Mouse (Mus musculus) midbrain, embryonic 12.5 days (tissue): ENCODE results near the gene Cyp8b1. TPM values are rescaled to one million over a fixed set of nuclear protein-coding genes. Genes with fewer than 3 reads are reported as not detected.

Experiments used
- ATAC-seq: fragments of 200-750 bp; cut with Nextera tagmentation; 2 replicates; pipeline ENCODE4 v1.8.0; 2017; ENCODE audit warnings: low read depth, moderate TSS enrichment, moderate library complexity; ENCODE audit not compliant: low FRiP score
- H3K27ac ChIP-seq: fragments of 300-500 bp; sonication (generic); replicated peaks from 2 replicates; pipeline ENCODE4 v1.5.1; 2016; ENCODE audit warnings: mild to moderate bottlenecking
- H3K27me3 ChIP-seq: fragments of 300-500 bp; sonication (generic); 2 replicates; pipeline ENCODE4 v1.6.1; 2016; ENCODE audit warnings: mild to moderate bottlenecking
- H3K36me3 ChIP-seq: fragments of 300-500 bp; sonication (generic); 2 replicates; pipeline ENCODE4 v1.6.1; 2016
- H3K4me1 ChIP-seq: fragments of 300-500 bp; sonication (generic); 2 replicates; pipeline ENCODE4 v1.6.1; 2016
- H3K4me2 ChIP-seq: fragments of 300-500 bp; sonication (generic); replicated peaks from 2 replicates; pipeline ENCODE4 v1.6.1; 2016; ENCODE audit warnings: mild to moderate bottlenecking, moderate library complexity
- H3K4me3 ChIP-seq: fragments of 300-500 bp; sonication (generic); 2 replicates; pipeline ENCODE4 v1.5.1; 2016; ENCODE audit warnings: mild to moderate bottlenecking
- H3K9ac ChIP-seq: fragments of 300-500 bp; sonication (generic); replicated peaks from 2 replicates; pipeline ENCODE4 v1.6.1; 2016; ENCODE audit warnings: mild to moderate bottlenecking, moderate library complexity
- H3K9me3 ChIP-seq: fragments of 300-500 bp; sonication (generic); 2 replicates; pipeline ENCODE4 v1.6.1; 2016; ENCODE audit warnings: mild to moderate bottlenecking
- WGBS: fragments of 180-500 bp; shearing (Covaris S2); methylation state at CpG from one replicate; pipeline ENCODE4 v1.1.7; 2016; 5-methylcytosine and 5-hydroxymethylcytosine counted together
- polyA plus RNA-seq: library from polyadenylated mRNA; unstranded; fragments of >200 nt; fragmentation: Nextera tagmentation; extraction: Ambion mirVana; gene quantifications from 2 replicates; pipeline ENCODE4 v1.2.1, GENCODE M21; 2016

Cyp8b1 gene
- polyA plus RNA-seq, 1 experiment from 2014 or later: not detected

DNA sequence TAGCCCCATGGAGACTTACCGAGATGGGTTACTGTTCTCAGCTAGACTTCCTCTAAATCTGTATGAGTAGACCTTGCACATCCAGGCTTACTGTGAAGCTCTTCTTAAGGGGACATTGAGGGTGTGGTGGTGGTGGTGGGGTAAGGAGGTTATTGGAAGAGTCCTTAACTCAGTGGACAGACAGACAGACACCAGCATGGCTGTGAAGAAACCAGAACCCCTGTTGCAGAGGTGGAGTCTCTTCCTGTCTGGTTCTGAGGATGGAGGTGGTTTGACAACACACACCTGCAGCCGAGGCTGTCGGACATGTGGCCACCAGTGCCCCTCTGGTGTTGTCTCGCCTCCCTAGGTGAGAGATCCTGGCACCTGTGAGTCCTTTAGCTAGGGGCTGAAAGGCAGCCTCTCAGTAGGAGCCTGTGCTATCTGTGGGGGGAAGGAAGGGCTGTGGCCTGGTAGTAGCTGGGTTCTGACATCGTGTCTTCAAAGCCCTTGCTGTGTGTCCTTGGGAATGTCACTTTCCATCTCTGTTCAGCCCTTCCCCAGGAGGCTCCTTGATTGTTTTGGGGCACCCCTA lies 15.7 kb downstream of the Cyp8b1 start:
- Histone ChIP-seq H3K27me3 (no peaks in the 10 kb centered on the region), H3K27ac (no peak overlapping the region), H3K4me1 (no peaks in the 10 kb centered on the region), H3K9me3 (no peaks in the 10 kb centered on the region), H3K4me2 (no peak overlapping the region), H3K4me3 (no peak overlapping the region), H3K9ac (no peak overlapping the region), H3K36me3 (no peaks in the 10 kb centered on the region)
- ATAC-seq: no peak
- 84% methylated on average over 5 of the region's 5 CpGs for WGBS

DNA sequence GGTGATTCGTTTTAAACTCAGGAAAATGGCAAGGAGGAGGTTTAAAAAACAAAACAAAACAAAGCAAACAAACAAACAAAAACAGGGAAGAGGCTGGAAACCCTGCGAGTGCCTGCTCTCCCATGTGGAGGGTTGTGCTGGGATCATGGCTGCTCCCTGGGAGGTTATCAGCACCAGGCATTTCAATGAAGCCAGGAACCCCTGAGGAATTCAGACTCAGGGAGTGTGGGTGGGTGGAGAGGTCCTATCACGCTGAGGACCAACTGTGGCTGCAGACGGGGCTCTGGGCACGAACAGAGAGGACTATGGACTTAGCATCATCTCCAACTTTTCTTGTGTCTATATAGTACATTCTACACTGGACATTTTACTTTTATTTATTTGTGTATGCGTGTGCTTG lies 16.8 kb downstream of the Cyp8b1 start:
- no peak for ATAC-seq
- Histone ChIP-seq H3K36me3 (no peaks in the 10 kb centered on the region), H3K27me3 (no peaks in the 10 kb centered on the region), H3K4me1 (no peaks in the 10 kb centered on the region; the same call in 1 of the 2 replicates), H3K4me3 (no peak overlapping the region), H3K27ac (no peak overlapping the region), H3K9me3 (no peaks in the 10 kb centered on the region), H3K9ac (no peak overlapping the region), H3K4me2 (no peak overlapping the region)
- WGBS: 79% methylated on average over 6 of the region's 6 CpGs

DNA sequence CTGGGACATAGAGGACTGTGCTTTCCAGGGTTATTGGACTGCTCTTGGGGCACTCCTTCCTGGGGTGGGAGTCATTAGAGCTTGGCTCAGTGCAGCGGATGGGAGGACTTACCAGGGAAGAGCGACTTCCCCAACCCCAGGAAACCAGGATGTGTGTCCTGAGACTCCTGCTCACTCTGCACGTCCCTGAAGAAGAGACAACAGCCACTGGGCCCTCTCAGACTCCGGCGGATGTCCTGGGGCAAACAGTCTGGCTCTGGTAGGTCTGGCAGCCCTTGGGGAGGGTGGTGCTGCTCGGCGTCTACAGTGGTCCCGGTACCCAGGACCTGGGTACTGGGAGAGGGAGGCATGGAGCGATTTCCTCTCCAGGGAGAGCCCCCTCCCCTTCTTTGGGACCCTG lies 17.9 kb downstream of the Cyp8b1 start, which contains the start of gene Ackr2:
Ackr2 (plus strand) TSS at position 111 of the 400 bp plus-strand sequence.
- Histone ChIP-seq H3K9ac (no peak within 1 kb of the TSS), H3K27ac (no peak within 1 kb of the TSS), H3K4me3 (no peak within 1 kb of the TSS), H3K4me2 (no peak within 1 kb of the TSS), H3K36me3 (no peaks in the 10 kb centered on the region), H3K9me3 (no peaks in the 10 kb centered on the region), H3K27me3 (no peaks in the 10 kb centered on the region), H3K4me1 (no peaks in the 10 kb centered on the region; the same call in 1 of the 2 replicates)
- 81% methylated on average over 9 of the region's 9 CpGs for WGBS
- ATAC-seq: no peak

DNA sequence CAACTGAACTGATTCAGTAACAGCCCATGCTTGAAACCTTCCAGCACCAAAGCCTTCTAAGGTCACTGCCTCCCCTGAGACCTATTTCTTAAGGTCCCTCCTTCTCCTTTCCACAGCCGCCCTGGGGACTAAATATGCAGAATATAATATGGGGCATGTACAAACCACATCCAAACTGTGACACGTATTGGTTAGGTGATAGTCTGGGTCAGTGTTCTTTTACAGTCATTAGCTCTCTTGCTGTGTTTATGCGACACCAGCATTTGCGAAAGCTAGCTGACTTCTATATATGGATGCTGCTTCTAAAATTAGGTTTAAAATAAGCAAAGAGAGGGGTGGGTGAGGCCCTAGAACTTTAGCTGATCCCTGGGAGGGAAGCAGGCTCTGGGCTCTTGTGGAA lies 19.3 kb downstream of the Cyp8b1 start:
- Histone ChIP-seq H3K27ac (no peak overlapping the region), H3K9ac (no peak overlapping the region)

DNA sequence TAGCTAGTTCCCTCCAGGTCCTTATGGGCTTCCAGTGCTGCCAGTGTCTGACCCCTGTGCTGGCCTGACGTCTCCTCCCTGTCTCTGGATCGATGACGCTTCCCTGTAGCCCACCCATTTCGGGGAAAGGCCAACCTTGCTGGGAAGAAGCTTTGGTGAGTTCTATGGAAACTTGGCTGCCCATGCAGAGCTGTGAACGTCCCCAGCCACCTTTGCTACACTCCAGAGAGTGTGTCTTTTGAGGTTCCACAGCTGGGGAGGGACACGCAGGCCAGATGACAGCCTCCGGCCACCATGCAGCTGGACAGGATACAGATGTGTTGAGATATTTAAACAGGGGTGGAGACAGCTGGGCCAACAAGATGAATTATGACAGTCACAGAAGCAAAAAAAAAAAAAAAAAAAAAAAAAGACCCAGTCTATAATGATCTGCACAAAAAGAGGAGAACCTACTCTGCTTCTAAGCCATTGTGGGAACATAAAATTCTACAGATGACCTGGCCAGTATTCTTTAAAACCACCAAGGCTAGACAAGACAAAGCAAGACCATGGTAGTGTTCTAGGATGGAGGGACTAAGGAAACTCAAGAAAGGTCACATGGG lies 20.6 kb downstream of the Cyp8b1 start:
- peaks cover 2% of the 10 kb centered on the region; the same call in 1 of the 2 replicates for H3K4me1 ChIP-seq
- H3K4me3 ChIP-seq: no peak overlapping the region
- ATAC-seq: no peak
- WGBS: 82% methylated on average over 7 of the region's 7 CpGs
- no peak overlapping the region for H3K4me2 ChIP-seq
- H3K9me3 ChIP-seq: no peaks in the 10 kb centered on the region
- no peaks in the 10 kb centered on the region for H3K27me3 ChIP-seq
- no peak overlapping the region for H3K9ac ChIP-seq
- no peaks in the 10 kb centered on the region for H3K36me3 ChIP-seq
- no peak overlapping the region for H3K27ac ChIP-seq

More for the DNA sequence above, 19.3 kb downstream of the Cyp8b1 start:
- Histone ChIP-seq H3K4me3 (no peak overlapping the region), H3K9me3 (no peaks in the 10 kb centered on the region), H3K36me3 (no peaks in the 10 kb centered on the region), H3K4me1 (no peaks in the 10 kb centered on the region; the same call in 1 of the 2 replicates), H3K27me3 (no peaks in the 10 kb centered on the region), H3K4me2 (no peak overlapping the region)
- no peak for ATAC-seq
- WGBS: 90% methylated on average over 4 of the region's 4 CpGs

DNA sequence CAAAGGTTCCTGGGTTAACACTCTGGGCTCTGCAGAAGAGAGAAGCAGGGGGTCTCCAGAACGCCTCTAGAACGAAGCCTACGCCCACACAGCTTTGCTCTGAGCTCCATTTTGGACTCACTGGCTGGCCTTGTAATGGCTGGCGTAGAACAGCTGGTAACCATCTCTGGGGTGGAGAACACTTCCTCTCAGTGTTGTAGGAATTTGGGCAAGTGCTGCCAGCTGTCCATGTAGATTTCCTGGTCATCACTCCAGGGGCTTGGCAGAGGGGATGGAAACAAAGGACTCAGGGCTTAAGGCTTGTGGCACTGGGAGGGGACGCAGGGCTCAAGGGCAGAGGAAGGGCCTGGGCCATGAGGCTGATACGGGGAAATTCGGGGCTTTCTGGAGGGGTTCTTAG lies 21.7 kb downstream of the Cyp8b1 start:
- Histone ChIP-seq H3K4me1 (peaks cover 4% of the 10 kb centered on the region; the same call in 1 of the 2 replicates), H3K4me2 (no peak overlapping the region), H3K36me3 (no peaks in the 10 kb centered on the region), H3K27ac (no peak overlapping the region), H3K27me3 (no peaks in the 10 kb centered on the region), H3K9me3 (no peaks in the 10 kb centered on the region), H3K4me3 (no peak overlapping the region), H3K9ac (no peak overlapping the region)
- ATAC-seq: no peak
- 76% methylated on average over 7 of the region's 7 CpGs for WGBS

DNA sequence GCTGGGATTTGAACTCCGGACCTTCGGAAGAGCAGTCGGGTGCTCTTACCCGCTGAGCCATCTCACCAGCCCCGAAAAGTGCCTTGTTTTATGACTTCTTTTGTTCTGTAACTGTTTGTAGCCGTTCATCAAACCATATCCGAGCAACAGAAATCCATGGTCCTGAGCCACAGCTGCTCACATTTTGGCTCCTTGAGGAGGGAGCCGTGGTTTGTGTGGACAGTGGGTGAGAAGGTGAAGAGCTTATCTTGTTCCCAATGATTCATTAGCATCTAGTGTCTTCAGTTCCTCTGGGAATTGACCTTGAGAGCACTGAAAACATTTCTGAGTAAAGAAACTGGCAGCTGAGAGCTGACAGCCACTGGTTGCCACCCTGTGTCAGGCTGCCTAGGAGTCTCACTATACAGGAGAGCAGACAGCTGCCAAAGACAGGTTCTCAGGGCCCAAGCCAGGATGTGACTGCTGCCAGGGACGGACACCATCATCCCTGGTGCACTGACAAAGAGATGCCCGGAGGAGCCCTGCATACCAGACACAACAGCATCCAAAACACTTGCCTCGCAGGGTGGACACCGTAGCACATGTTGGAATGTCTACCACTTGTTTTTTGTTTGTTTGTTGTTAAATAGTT lies 23.9 kb downstream of the Cyp8b1 start:
- Histone ChIP-seq H3K4me2 (no peak overlapping the region), H3K27me3 (no peaks in the 10 kb centered on the region), H3K36me3 (no peaks in the 10 kb centered on the region), H3K27ac (no peak overlapping the region), H3K9ac (no peak overlapping the region), H3K4me1 (peaks cover 4% of the 10 kb centered on the region; the same call in 1 of the 2 replicates), H3K9me3 (no peaks in the 10 kb centered on the region), H3K4me3 (no peak overlapping the region)
- WGBS: 87% methylated on average over 12 of the region's 12 CpGs
- no peak for ATAC-seq

DNA sequence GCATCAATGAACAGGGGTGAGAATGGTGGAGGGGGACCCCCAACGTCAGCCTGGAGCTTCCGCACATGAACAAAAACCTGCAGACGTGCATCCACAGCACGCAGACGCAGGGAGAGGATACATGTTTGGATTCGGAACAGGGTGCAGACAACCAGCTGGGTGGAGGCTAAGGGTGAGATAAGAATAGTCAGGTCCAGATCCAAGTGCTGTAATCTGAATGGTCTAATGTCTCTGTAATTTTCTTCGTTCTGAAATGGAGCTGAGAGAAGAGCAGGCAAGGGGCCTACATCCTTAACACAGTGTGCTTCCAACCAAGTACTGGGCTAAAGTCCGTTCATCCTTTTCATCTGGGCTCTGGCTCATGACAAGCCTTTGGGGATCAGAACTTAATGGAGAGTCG lies 24.8 kb downstream of the Cyp8b1 start:
- ATAC-seq: no peak
- WGBS: 83% methylated on average over 9 of the region's 9 CpGs
- Histone ChIP-seq H3K9ac (no peak overlapping the region), H3K9me3 (no peaks in the 10 kb centered on the region), H3K36me3 (no peaks in the 10 kb centered on the region), H3K4me1 (peaks cover 4% of the 10 kb centered on the region; the same call in 1 of the 2 replicates), H3K27ac (no peak overlapping the region), H3K4me2 (no peak overlapping the region), H3K27me3 (no peaks in the 10 kb centered on the region), H3K4me3 (no peak overlapping the region)

DNA sequence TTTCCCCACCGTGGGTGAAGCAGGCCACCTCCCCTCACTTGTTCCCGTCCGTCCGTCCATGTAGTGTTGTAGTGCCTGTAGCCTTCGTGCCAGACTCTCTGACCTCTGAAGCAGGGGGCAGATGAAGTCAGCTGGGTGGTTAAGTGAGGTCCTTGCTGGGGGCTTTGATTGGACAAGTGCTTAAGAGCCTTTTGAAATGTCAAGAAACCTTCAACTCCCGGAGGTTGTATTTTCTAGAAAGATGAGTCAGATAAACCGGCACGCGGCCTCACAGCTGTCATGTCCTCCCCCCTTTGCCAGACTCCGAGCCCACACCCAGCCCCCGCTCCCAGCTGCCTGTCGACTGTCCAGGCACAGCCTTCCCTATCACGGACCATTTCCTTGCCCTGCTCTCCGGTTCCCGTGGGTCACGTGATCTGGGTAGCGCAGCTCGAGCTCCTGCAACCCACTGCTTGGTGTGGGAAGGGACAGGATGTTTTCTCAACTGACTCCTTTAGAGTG lies 25.6 kb downstream of the Cyp8b1 start:
- 0 out of 2 replicates have a peak overlapping the region, but pooled peaks have one; percentile 14 for H3K4me2 ChIP-seq

DNA sequence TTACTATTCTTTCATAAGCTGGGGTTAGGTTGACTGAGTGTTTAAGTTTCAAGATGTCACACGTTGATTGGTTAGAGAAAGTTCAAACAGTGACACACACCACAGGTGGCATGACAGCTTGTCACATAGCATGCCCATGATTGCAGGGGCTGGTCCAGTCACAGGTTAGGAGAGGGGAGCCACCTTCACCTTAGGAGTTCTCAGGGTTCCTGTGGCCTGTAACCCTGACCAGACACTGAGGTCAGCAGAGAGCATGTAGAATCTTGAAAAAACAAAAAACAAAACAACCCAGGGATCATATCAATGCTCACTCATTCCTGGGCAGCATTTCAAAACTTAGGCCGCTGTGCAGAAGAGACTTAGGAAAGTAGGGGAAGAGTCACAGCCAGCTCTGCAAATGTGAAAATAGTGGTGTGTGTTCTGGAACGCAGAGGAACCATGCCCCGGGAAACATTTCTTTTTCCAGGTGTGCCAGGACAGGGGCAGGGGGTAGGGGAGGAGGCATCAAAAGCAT lies 26.1 kb downstream of the Cyp8b1 start:
- Histone ChIP-seq H3K9ac (no peak overlapping the region), H3K9me3 (no peaks in the 10 kb centered on the region), H3K27ac (no peak overlapping the region), H3K4me3 (no peak overlapping the region), H3K4me1 (peaks cover 4% of the 10 kb centered on the region; the same call in 1 of the 2 replicates), H3K36me3 (no peaks in the 10 kb centered on the region), H3K27me3 (no peaks in the 10 kb centered on the region), H3K4me2 (no peak overlapping the region)
- no peak for ATAC-seq
- 76% methylated on average over 4 of the region's 4 CpGs for WGBS

More for the DNA sequence above, 25.6 kb downstream of the Cyp8b1 start:
- no peak for ATAC-seq
- Histone ChIP-seq H3K27me3 (no peaks in the 10 kb centered on the region), H3K36me3 (no peaks in the 10 kb centered on the region), H3K4me1 (peaks cover 4% of the 10 kb centered on the region; the same call in 1 of the 2 replicates), H3K9me3 (no peaks in the 10 kb centered on the region), H3K9ac (no peak overlapping the region), H3K4me3 (no peak overlapping the region), H3K27ac (no peak overlapping the region)
- WGBS: 54% methylated on average over 18 of the region's 18 CpGs

DNA sequence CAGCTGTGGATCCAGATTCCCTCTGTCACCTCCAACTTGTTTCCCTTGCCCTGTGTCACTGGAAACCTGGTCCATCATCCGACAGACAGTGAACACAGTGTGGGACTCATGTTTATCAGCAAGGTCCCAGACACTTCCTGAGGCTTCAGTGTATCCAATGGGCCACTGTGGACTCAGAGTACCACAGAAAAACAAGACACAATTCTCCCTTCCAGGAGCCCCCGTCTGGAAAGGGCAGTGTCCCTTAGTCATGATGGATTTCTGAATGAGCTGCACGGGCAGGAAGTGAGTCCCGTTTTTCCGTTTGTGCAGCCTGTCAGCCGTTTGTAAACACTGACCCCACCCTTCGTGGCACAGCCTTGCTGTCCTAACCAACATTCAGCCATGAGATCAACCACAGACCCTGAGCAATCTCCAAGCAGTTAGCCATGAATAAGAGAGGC lies 34.1 kb downstream of the Cyp8b1 start:
- Histone ChIP-seq H3K4me3 (no peak overlapping the region), H3K9ac (no peak overlapping the region), H3K4me1 (no peaks in the 10 kb centered on the region), H3K27ac (no peak overlapping the region), H3K4me2 (no peak overlapping the region), H3K9me3 (no peaks in the 10 kb centered on the region), H3K36me3 (no peaks in the 10 kb centered on the region), H3K27me3 (no peaks in the 10 kb centered on the region)
- WGBS: 78% methylated on average over 7 of the region's 7 CpGs
- no peak for ATAC-seq

DNA sequence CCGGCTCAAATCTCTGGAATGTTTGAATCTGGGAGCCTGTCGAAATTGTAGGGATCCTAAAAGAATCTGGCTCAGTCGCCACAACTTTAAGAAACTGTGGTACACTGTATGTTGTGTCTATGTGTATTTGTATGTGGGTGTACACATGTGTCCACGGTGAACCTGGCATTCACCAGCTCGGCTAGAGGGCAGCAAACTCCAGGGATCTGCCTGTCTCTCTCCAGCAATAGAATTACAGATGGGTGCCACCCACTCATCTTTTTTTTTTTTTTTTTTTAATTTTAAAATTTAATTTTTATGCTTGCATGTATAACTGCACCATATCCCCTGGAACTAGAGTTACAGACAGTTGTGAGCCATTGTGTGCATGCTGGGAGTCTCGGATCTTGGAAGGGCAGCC lies 34.8 kb downstream of the Cyp8b1 start:
- ATAC-seq: no peak
- Histone ChIP-seq H3K4me2 (no peak overlapping the region), H3K4me1 (no peaks in the 10 kb centered on the region), H3K27me3 (no peaks in the 10 kb centered on the region), H3K27ac (no peak overlapping the region), H3K9me3 (no peaks in the 10 kb centered on the region), H3K9ac (no peak overlapping the region), H3K36me3 (no peaks in the 10 kb centered on the region), H3K4me3 (no peak overlapping the region)
- 78% methylated on average over 6 of the region's 6 CpGs for WGBS
